Mouse (Mus musculus) kidney, adult 2 months (tissue): ENCODE measurements at regions not wholly inside any gene's neighbourhood (a gene's known extent, or its start where the extent isn't known, plus 50 kb on each side); places are given as distances from the start of the nearest gene placed in this dataset.

Experiments used
- DNase-seq: peaks from one replicate; pipeline ENCODE4 v3.0.0; 2021
- H3K27ac ChIP-seq: fragments of 200-500 bp; 2 replicates; pipeline ENCODE4 v1.5.1; 2012; ENCODE audit warnings: low read depth, low read length, control low read depth, inconsistent platforms; ENCODE audit not compliant: insufficient read depth
- H3K27me3 ChIP-seq: fragments of 200-500 bp; replicated peaks from 2 replicates; pipeline ENCODE4 v1.6.1; 2012; ENCODE audit warnings: mild to moderate bottlenecking, moderate library complexity, low read length, inconsistent platforms; ENCODE audit not compliant: control insufficient read depth, insufficient read depth
- H3K36me3 ChIP-seq: fragments of 200-500 bp; 2 replicates; pipeline ENCODE4 v1.6.1; 2012; ENCODE audit warnings: mild to moderate bottlenecking, moderate library complexity, low read length, inconsistent platforms; ENCODE audit not compliant: control insufficient read depth, insufficient read depth
- H3K4me1 ChIP-seq: fragments of 200-500 bp; 2 replicates; pipeline ENCODE4 v1.6.1; 2011; ENCODE audit warnings: low read length; ENCODE audit not compliant: control insufficient read depth, insufficient read depth
- H3K4me3 ChIP-seq: fragments of 200-500 bp; 2 replicates; pipeline ENCODE4 v1.5.1; 2011; ENCODE audit warnings: mild to moderate bottlenecking, low read depth, low read length, control low read depth; ENCODE audit not compliant: insufficient read depth
- CTCF ChIP-seq: fragments of 200-500 bp; conservative IDR thresholded peaks from 2 replicates; pipeline ENCODE4 v1.5.1; 2011; ENCODE audit warnings: low read depth, mild to moderate bottlenecking, control low read depth, low read length, moderate library complexity, mixed read lengths; ENCODE audit not compliant: insufficient read depth, insufficient read length
- POLR2A ChIP-seq: fragments of 200-500 bp; IDR thresholded peaks from one replicate; pipeline ENCODE4 v1.6.1; 2011; ENCODE audit warnings: low read depth, low read length, control low read depth
- WGBS: fragments of 180-500 bp; shearing (Covaris S2); methylation state at CpG from one replicate; pipeline ENCODE4 v1.1.7; 2018; 5-methylcytosine and 5-hydroxymethylcytosine counted together

DNA sequence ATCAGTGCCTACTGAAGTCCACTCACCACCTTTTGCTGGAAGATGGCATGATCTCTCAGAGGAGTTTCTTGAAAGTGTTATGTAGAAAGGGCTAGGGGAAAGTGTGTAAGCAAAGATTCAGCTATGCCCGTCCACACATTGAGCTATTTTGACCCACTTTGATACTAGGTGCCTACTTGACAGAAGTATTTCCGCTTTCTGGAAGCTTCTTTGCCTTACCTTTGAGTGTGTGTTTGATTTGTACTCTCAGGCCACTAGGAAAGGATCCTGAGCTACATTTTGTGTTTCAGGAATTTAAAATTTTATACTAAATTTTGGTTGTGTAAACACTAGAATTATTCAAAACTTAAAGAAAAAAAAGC, 287.5 kb downstream of the Gm11361 start:
- DNase-seq, result no peak
- Histone ChIP-seq H3K4me3 (no peak overlapping the region), H3K27ac (peak overlapping the region; percentile 61), H3K27me3 (no peaks in the 10 kb centered on the region), H3K36me3 (no peaks in the 10 kb centered on the region), H3K4me1 (peaks cover 6% of the 10 kb centered on the region; the same call in 1 of the 2 replicates)
- WGBS, result 66% methylated on average over 2 of the region's 2 CpGs
- TF ChIP-seq CTCF, result no peak
- TF ChIP-seq POLR2A, result no peak

DNA sequence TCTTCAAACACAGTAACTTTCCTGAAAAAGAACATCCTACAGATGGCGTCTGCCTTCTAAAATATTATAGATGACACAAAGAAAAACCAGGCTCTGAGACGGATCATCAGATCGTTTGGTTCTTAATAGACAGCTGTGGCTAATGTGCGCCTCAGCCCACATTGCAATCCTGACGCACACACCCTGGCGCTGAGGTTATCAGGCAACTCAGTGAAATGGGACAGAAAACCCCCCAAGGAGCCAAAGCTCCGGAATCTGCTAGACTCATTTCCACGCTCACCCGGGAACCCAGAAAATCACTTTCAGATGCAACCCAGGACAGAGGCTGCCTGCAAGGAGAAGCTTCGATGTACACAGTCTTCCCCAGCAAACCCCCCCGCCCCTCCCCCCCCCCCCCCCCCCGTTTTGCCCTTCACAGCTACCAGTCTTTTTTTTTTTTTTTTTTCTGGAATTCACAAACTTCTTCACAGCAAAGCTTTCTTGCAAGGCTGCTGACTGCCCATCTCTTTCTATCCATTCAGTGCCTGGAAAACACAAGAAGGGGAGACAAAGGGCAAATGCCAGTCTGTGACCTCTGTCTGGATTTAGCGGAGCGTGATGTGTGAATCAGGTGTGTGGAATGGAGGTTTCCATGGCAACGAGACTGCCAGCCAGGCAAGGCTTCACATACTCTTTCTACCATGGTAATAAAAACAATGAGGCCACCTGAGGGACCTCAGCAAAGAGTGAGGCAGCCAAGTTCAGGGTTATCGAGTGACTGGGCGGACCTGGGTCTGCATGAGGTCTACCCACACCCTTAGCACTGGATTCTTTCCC, 286.9 kb downstream of the Gm11361 start:
- Histone ChIP-seq H3K27me3 (no peaks in the 10 kb centered on the region), H3K36me3 (no peaks in the 10 kb centered on the region), H3K27ac (peak overlapping the region; percentile 61), H3K4me3 (no peak overlapping the region), H3K4me1 (peaks cover 6% of the 10 kb centered on the region; the same call in 1 of the 2 replicates)
- no peak for TF ChIP-seq POLR2A
- no peak for TF ChIP-seq CTCF
- 26% methylated on average over 16 of the region's 17 CpGs for WGBS
- DNase-seq, result peak; percentile 96

DNA sequence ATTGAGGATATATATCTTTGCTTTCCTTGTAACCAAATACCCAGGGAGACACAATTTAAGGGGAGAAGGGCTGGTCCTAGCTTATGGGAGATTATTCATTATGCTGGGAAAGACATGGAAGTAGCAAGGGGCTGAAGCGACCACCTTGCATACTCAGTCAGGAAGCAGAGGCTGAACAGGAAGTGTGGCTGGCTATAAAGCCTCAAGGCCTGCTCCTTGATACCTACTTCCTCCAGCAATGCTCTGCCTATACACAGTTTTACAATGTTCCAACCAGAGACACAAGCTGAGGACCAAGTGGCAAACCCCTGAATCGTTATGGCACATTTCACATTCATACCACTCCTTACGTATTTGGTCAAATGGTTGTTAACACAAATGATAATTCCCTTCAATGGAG, 284.3 kb downstream of the Gm11361 start:
- TF ChIP-seq CTCF (no peak), POLR2A (no peak)
- 86% methylated on average over 3 of the region's 3 CpGs for WGBS
- H3K4me1 ChIP-seq, result peaks cover 6% of the 10 kb centered on the region; the same call in 1 of the 2 replicates
- no peak overlapping the region for H3K27ac ChIP-seq
- H3K27me3 ChIP-seq, result no peaks in the 10 kb centered on the region
- DNase-seq, result no peak
- no peaks in the 10 kb centered on the region for H3K36me3 ChIP-seq
- H3K4me3 ChIP-seq, result no peak overlapping the region

DNA sequence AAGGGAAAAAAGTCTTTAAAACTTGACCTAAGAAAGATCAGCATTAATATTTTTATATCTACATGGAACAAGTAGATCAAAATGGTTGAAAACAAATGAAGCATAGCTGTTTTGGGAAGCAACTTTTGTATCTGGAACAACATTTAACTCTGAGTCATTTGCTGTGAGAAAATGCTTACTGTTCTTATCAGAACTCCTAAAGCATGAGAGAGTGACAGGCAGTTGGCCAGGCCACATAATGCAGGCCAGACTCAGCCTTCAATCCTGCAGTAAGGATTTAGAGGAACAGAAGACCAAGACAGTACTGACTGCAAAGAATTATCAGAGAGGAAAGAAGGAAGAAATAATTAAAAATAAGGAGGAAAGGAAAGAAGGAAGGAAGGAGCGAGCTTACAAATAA, 275.8 kb downstream of the Gm11361 start:
- TF ChIP-seq CTCF (no peak), POLR2A (no peak)
- DNase-seq, result no peak
- 94% methylated on average over 1 of the region's 1 CpGs for WGBS
- peaks cover 10% of the 10 kb centered on the region for H3K4me1 ChIP-seq
- H3K4me3 ChIP-seq, result no peak overlapping the region
- no peaks in the 10 kb centered on the region for H3K27me3 ChIP-seq
- H3K27ac ChIP-seq, result no peak overlapping the region
- no peaks in the 10 kb centered on the region for H3K36me3 ChIP-seq

DNA sequence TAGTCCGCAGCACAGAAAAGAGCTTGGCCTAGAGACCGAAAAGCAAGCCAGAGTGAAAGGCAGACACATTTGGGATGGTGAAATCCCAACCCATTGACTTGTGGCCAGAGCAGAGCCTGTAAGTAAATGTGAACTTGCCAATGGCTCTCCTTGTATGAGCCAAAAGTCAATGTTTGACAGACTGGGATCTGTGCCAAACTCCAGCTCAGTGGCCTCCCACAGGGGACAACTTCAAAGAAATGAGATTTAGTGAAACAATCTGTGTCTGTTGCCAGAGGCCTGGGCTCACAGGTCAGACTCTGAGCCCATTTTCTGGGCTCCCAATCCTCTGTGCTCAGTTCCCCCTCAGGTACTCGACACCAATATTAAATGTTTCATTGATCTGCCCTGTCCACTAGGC, 274.9 kb downstream of the Gm11361 start:
- peak overlapping the region; percentile 86 for H3K27ac ChIP-seq
- TF ChIP-seq CTCF, result 0 out of 2 replicates have a peak, but pooled peaks have one; percentile 4
- TF ChIP-seq POLR2A, result no peak
- no peaks in the 10 kb centered on the region for H3K36me3 ChIP-seq
- peak; percentile 98 for DNase-seq
- H3K4me3 ChIP-seq, result no peak overlapping the region
- H3K4me1 ChIP-seq, result peaks cover 10% of the 10 kb centered on the region
- 26% methylated on average over 3 of the region's 3 CpGs for WGBS
- no peaks in the 10 kb centered on the region for H3K27me3 ChIP-seq

DNA sequence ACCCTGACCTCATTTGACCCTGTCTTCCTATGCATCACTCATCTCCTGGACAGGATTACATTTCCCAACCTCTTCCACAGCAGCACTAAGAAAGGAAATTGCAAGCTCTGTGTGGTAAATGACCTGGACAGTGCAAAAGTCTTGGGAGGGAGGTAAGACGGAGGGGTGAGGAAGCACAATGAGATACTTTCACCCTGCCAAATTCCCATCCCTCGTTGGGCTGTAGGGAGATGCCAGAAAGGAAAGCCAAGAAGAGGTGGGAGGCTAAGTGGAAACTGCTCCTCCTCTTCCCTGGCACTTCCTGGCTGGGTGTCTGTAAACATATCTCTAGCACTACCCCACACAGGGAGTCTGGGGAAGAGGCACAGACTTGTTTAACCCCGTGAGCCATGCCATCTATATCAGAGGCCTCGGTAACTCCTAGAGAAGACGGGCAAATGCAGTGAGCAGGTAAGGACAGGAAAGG, 274.2 kb downstream of the Gm11361 start:
- H3K36me3 ChIP-seq, result no peaks in the 10 kb centered on the region
- peak; percentile 71 for DNase-seq
- no peaks in the 10 kb centered on the region for H3K27me3 ChIP-seq
- H3K4me3 ChIP-seq, result no peak overlapping the region
- peak overlapping the region; percentile 86 for H3K27ac ChIP-seq
- H3K4me1 ChIP-seq, result peaks cover 14% of the 10 kb centered on the region
- 46% methylated on average over 5 of the region's 5 CpGs for WGBS
- TF ChIP-seq POLR2A (no peak), CTCF (no peak)

DNA sequence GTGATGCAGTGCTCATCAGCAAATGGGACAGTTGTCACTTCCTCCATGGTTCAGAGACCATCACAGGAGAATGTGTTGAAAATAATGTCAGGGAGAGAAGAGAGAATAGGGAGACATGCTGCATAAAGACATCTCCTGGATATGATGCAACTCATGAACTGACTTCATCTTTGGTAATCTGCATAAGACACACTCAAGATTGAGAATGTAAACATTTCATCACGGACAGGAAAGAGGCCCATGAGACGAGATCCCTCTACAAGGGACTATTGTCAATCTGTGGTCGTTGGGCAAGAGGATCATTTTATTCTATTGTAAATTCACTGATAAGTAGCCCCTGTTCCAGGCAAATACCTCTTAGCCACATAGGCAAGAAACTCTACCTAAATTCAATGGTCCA, 273.6 kb downstream of the Gm11361 start:
- Histone ChIP-seq H3K36me3 (no peaks in the 10 kb centered on the region), H3K4me1 (peaks cover 14% of the 10 kb centered on the region), H3K27me3 (no peaks in the 10 kb centered on the region), H3K27ac (no peak overlapping the region), H3K4me3 (no peak overlapping the region)
- 93% methylated on average over 3 of the region's 3 CpGs for WGBS
- DNase-seq, result no peak
- TF ChIP-seq CTCF, result no peak
